Mouse (Mus musculus) liver, embryonic 14.5 days (tissue): Measurements from ENCODE around the gene Tmem33. TPM values are rescaled to one million over a fixed set of nuclear protein-coding genes. Genes with fewer than 3 reads are reported as not detected.

Experiments
- ATAC-seq: fragments of 200-750 bp; cut with Nextera tagmentation; 2 replicates; pipeline ENCODE4 v1.8.0; 2017; ENCODE audit warnings: moderate number of reproducible peaks, mild to moderate bottlenecking, moderate library complexity; ENCODE audit not compliant: insufficient read depth
- DNase-seq, 3 experiments: peaks; one replicate each; pipeline ENCODE4 v3.0.0-alpha.2; 2012 to 2013; ENCODE audit warnings: low read depth in 3 of 3, low spot score in 3 of 3
- H3K27ac ChIP-seq: fragments of 300-500 bp; sonication (generic); 2 replicates; pipeline ENCODE4 v1.5.1; 2014; ENCODE audit warnings: moderate library complexity, mild to moderate bottlenecking, control low read depth, inconsistent platforms
- H3K27me3 ChIP-seq: fragments of 300-500 bp; sonication (generic); 2 replicates; pipeline ENCODE4 v1.6.1; 2014; ENCODE audit warnings: mild to moderate bottlenecking, low read length, moderate library complexity; ENCODE audit not compliant: control insufficient read depth, insufficient read depth
- H3K36me3 ChIP-seq: fragments of 300-500 bp; sonication (generic); replicated peaks from 2 replicates; pipeline ENCODE4 v1.6.1; 2014; ENCODE audit warnings: low read depth; ENCODE audit not compliant: control insufficient read depth, insufficient read depth
- H3K4me1 ChIP-seq, 2 experiments: fragments of 200-500 bp in 1 of 2; fragments of 300-500 bp in 1 of 2; sonication (generic) in 1 of 2; replicated peaks; 2 replicates each; pipeline ENCODE4 v1.6.1; 2012 to 2014; ENCODE audit warnings: antibody characterized with exemption in 1 of 2, inconsistent platforms in 1 of 2, low read length in 1 of 2; ENCODE audit not compliant: control insufficient read depth in 2 of 2, insufficient read depth in 2 of 2
- H3K4me2 ChIP-seq: fragments of 300-500 bp; sonication (generic); 2 replicates; pipeline ENCODE4 v1.6.1; 2014; ENCODE audit warnings: low read depth, mild to moderate bottlenecking, control low read depth, moderate library complexity
- H3K4me3 ChIP-seq, 2 experiments: fragments of 200-500 bp in 1 of 2; fragments of 300-500 bp in 1 of 2; sonication (generic) in 1 of 2; 2 replicates each; pipeline ENCODE4 v1.5.1; 2012 to 2014; ENCODE audit warnings: low read depth in 2 of 2, low read length in 2 of 2, mild to moderate bottlenecking in 2 of 2, control low read depth in 1 of 2, inconsistent platforms in 1 of 2, moderate library complexity in 1 of 2; ENCODE audit not compliant: insufficient read depth in 1 of 2
- H3K9ac ChIP-seq: fragments of 300-500 bp; sonication (generic); replicated peaks from 2 replicates; pipeline ENCODE4 v1.6.1; 2014; ENCODE audit warnings: mild to moderate bottlenecking, control low read depth, moderate library complexity
- H3K9me3 ChIP-seq: fragments of 300-500 bp; sonication (generic); 2 replicates; pipeline ENCODE4 v1.6.1; 2016; ENCODE audit warnings: low read length, mixed read lengths; ENCODE audit not compliant: control insufficient read depth
- CTCF ChIP-seq: IDR thresholded peaks from 2 replicates; pipeline ENCODE4 v1.5.1; 2016; ENCODE audit warnings: antibody characterized with exemption, low read depth, control low read depth
- EP300 ChIP-seq: IDR thresholded peaks from 2 replicates; pipeline ENCODE4 v1.6.1; 2016; ENCODE audit warnings: antibody characterized with exemption, low read depth
- WGBS: fragments of 180-500 bp; shearing (Covaris S2); extraction: QIAGEN DNeasy Blood & Tissue Kit; methylation state at CpG from one replicate; pipeline ENCODE4 v1.1.7; 2014; ENCODE audit not compliant: insufficient replicate concordance; 5-methylcytosine and 5-hydroxymethylcytosine counted together
- polyA plus RNA-seq, 2 experiments: library from polyadenylated mRNA; depleted of rRNA in 1 of 2; stranded (reverse) in 1 of 2; unstranded in 1 of 2; fragments of >200 nt; fragmentation: Nextera tagmentation in 1 of 2; extraction: Ambion mirVana in 1 of 2; gene quantifications; 2 replicates each; pipeline versions ENCODE4 v1.2.1 to v1.2.3; 2012 to 2014

Tmem33 gene
- polyA plus RNA-seq, 2 experiments: 45.3 to 83.7 TPM

DNA sequence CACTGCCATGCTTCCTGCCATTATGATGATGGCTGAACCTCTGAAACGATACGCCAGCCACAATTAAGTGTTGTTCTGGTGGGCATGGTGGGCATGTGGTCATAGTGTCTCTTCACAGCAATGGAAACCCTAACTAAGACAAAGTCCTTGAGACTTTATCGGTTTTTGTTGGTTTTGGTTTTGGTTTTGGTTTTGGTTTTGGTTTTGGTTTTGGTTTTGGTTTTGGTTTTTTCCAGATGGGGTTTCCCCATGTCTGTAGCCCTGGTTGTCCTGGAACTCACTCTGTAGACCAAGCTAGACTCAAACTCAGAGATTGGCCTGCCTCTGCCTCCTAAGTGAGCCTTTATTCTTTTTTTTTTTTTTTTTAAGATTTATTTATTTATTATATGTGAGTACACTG, 23.8 kb upstream of the Tmem33 start:
- 79% methylated on average over 3 of the region's 3 CpGs for WGBS
- no peaks in the 10 kb centered on the region for H3K9me3 ChIP-seq
- H3K36me3 ChIP-seq: no peaks in the 10 kb centered on the region
- peaks cover 31% of the 10 kb centered on the region for H3K27me3 ChIP-seq
- ATAC-seq (no peak), DNase-seq (no peak)
- TF ChIP-seq EP300: no peak
- TF ChIP-seq CTCF: no peak
- no peak overlapping the region for H3K9ac ChIP-seq
- no peak overlapping the region for H3K4me3 ChIP-seq
- no peaks in the 10 kb centered on the region for H3K4me1 ChIP-seq
- no peak overlapping the region for H3K27ac ChIP-seq
- no peak overlapping the region for H3K4me2 ChIP-seq

DNA sequence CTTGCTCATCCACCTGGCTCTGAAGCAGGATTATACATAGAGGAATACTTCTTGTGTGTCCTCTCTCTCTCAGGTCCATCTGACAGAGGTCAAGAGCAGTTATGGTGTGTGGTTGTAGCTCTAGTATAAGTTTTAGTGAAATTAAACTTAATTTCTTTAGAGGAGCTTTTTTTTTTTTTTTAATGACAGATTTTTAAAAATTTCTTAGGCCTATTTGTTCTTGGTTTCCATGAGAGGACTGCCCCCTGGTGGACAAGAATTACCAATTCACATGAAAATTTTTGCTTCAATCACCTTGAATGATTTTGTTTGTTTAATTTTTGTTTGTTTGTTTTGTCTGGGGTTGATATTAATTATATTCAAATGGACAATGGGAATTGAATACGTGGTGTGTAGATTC, 22.1 kb upstream of the Tmem33 start:
- H3K4me3 ChIP-seq: no peak overlapping the region
- TF ChIP-seq EP300: no peak
- TF ChIP-seq CTCF: peak; percentile 42; the same call in 1 of the 2 replicates
- no peaks in the 10 kb centered on the region for H3K36me3 ChIP-seq
- peaks cover 14% of the 10 kb centered on the region for H3K27me3 ChIP-seq
- no peak overlapping the region for H3K9ac ChIP-seq
- ATAC-seq (no peak), DNase-seq (no peak)
- H3K9me3 ChIP-seq: no peaks in the 10 kb centered on the region
- no peak overlapping the region for H3K4me2 ChIP-seq
- WGBS: 4% methylated on average over 1 of the region's 1 CpGs
- no peak overlapping the region for H3K27ac ChIP-seq
- H3K4me1 ChIP-seq: no peaks in the 10 kb centered on the region

GRCm38 (mm10) chr5:67241713-67242112, 18.7 kb upstream of the Tmem33 start:
- no peaks in the 10 kb centered on the region; the same call in none of the 2 replicates for H3K27me3 ChIP-seq
- no peak overlapping the region for H3K4me2 ChIP-seq
- TF ChIP-seq CTCF (no peak), EP300 (no peak)
- no peak for DNase-seq
- no peaks in the 10 kb centered on the region for H3K9me3 ChIP-seq
- WGBS: 57% methylated on average over 6 of the region's 6 CpGs
- H3K27ac ChIP-seq: no peak overlapping the region
- H3K9ac ChIP-seq: no peak overlapping the region
- ATAC-seq: no peak
- no peaks in the 10 kb centered on the region for H3K4me1 ChIP-seq
- no peak overlapping the region for H3K4me3 ChIP-seq
- no peaks in the 10 kb centered on the region for H3K36me3 ChIP-seq

GRCm38 (mm10) chr5:67243231-67243630, 17.1 kb upstream of the Tmem33 start:
- Histone ChIP-seq H3K9me3 (no peaks in the 10 kb centered on the region), H3K4me1 (no peaks in the 10 kb centered on the region), H3K9ac (no peak overlapping the region), H3K27ac (no peak overlapping the region), H3K27me3 (no peaks in the 10 kb centered on the region; the same call in none of the 2 replicates), H3K4me2 (no peak overlapping the region), H3K36me3 (no peaks in the 10 kb centered on the region), H3K4me3 (no peak overlapping the region)
- DNase-seq: no peak
- TF ChIP-seq EP300 (no peak), CTCF (no peak)
- WGBS: 75% methylated on average over 5 of the region's 5 CpGs
- ATAC-seq: no peak

DNA sequence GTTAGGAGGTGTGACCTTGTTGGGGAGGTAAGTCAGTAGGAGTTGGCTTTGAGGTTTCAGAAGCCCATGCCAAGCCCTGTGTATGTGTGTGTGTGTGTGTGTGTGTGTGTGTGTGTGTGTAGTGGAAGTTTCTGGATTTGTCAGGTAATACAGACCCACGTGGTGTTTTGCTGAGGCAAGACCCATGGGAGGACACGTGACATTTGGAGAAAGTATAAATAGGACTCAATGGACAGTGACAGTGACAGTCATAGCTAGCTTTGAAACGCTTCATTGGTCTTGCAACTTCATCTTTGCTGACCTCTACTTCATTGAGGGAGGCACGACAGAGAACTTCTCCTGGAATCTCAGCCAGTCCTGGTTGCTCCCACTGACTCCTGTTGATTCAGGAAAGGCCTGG, 8.1 kb upstream of the Tmem33 start:
- DNase-seq: no peak
- H3K9ac ChIP-seq: no peak overlapping the region
- H3K4me2 ChIP-seq: no peak overlapping the region
- ATAC-seq: no peak
- H3K4me1 ChIP-seq: no peaks in the 10 kb centered on the region
- no peaks in the 10 kb centered on the region; the same call in 1 of the 2 replicates for H3K27me3 ChIP-seq
- no peak overlapping the region for H3K4me3 ChIP-seq
- no peaks in the 10 kb centered on the region for H3K9me3 ChIP-seq
- WGBS: 50% methylated on average over 4 of the region's 4 CpGs
- no peak overlapping the region for H3K27ac ChIP-seq
- no peak for TF ChIP-seq CTCF
- no peak for TF ChIP-seq EP300
- H3K36me3 ChIP-seq: no peaks in the 10 kb centered on the region
